Mouse (Mus musculus) bone marrow, adult 2 months (tissue): ENCODE measurements at regions not wholly inside any gene's neighbourhood (a gene's known extent, or its start where the extent isn't known, plus 50 kb on each side); places are given as distances from the start of the nearest gene placed in this dataset.

Experiments
- H3K27ac ChIP-seq: fragments of 200-500 bp; 2 replicates; pipeline ENCODE4 v1.5.1; 2012; ENCODE audit warnings: low read depth, mild to moderate bottlenecking, control low read depth, inconsistent platforms, low read length; ENCODE audit not compliant: control insufficient read depth, poor library complexity, insufficient read depth
- H3K4me1 ChIP-seq: fragments of 200-500 bp; 2 replicates; pipeline ENCODE4 v1.6.1; 2011; ENCODE audit warnings: low read length; ENCODE audit not compliant: control insufficient read depth, insufficient read depth
- H3K4me3 ChIP-seq: fragments of 200-500 bp; replicated peaks from 2 replicates; pipeline ENCODE3; 2011; ENCODE audit warnings: mild to moderate bottlenecking, low read depth, low read length, control low read depth; ENCODE audit not compliant: control insufficient read depth
- CTCF ChIP-seq: fragments of 200-500 bp; IDR thresholded peaks from 2 replicates; pipeline ENCODE4 v1.5.1; 2011; ENCODE audit warnings: low read length, control low read depth; ENCODE audit not compliant: control insufficient read depth, insufficient read depth
- POLR2A ChIP-seq: fragments of 200-500 bp; IDR thresholded peaks from 2 replicates; pipeline ENCODE4 v1.6.1; 2011; ENCODE audit warnings: low read depth, mild to moderate bottlenecking, control low read depth, low read length, borderline replicate concordance; ENCODE audit not compliant: control insufficient read depth
- WGBS: fragments of 180-500 bp; shearing (Covaris S2); methylation state at CpG from one replicate; pipeline ENCODE4 v1.1.7; 2018; 5-methylcytosine and 5-hydroxymethylcytosine counted together

GRCm38 (mm10) chr5:133310979-133311890 is 768.1 kb upstream of the Auts2 start:
- Histone ChIP-seq H3K4me1 (no peaks in the 10 kb centered on the region), H3K4me3 (no peak overlapping the region), H3K27ac (no peak overlapping the region; the same call in 1 of the 2 replicates)
- 64% methylated on average over 6 of the region's 6 CpGs for WGBS
- TF ChIP-seq POLR2A, result no peak
- TF ChIP-seq CTCF, result no peak

GRCm38 (mm10) chr5:133267887-133268286 is 724.7 kb upstream of the Auts2 start:
- WGBS, result 82% methylated on average over 7 of the region's 7 CpGs
- H3K4me3 ChIP-seq, result no peak overlapping the region
- H3K27ac ChIP-seq, result no peak overlapping the region
- H3K4me1 ChIP-seq, result no peaks in the 10 kb centered on the region
- TF ChIP-seq POLR2A (no peak), CTCF (no peak)

- no peaks in the 10 kb centered on the region for H3K4me1 ChIP-seq
- H3K4me3 ChIP-seq, result no peak overlapping the region
- TF ChIP-seq CTCF (no peak), POLR2A (no peak)
- H3K27ac ChIP-seq, result no peak overlapping the region
- 60% methylated on average over 2 of the region's 2 CpGs for WGBS
Measured at GRCm38 (mm10) chr5:133267356-133267755, 724.2 kb upstream of the Auts2 start.

GRCm38 (mm10) chr5:133264976-133265375 is 721.8 kb upstream of the Auts2 start:
- 76% methylated on average over 7 of the region's 7 CpGs for WGBS
- H3K4me3 ChIP-seq, result no peak overlapping the region
- TF ChIP-seq CTCF, result no peak
- no peak for TF ChIP-seq POLR2A

GRCm38 (mm10) chr5:133218801-133219200 is 675.7 kb upstream of the Auts2 start:
- Histone ChIP-seq H3K4me1 (no peaks in the 10 kb centered on the region), H3K4me3 (no peak overlapping the region), H3K27ac (no peak overlapping the region)
- TF ChIP-seq POLR2A (no peak), CTCF (no peak)
- 62% methylated on average over 3 of the region's 3 CpGs for WGBS

More at GRCm38 (mm10) chr5:133264976-133265375, 721.8 kb upstream of the Auts2 start:
- H3K27ac ChIP-seq, result no peak overlapping the region
- H3K4me1 ChIP-seq, result no peaks in the 10 kb centered on the region

- no peak for TF ChIP-seq POLR2A
- TF ChIP-seq CTCF, result no peak
- no peak overlapping the region for H3K27ac ChIP-seq
- H3K4me3 ChIP-seq, result no peak overlapping the region
- H3K4me1 ChIP-seq, result no peaks in the 10 kb centered on the region
- WGBS, result 62% methylated on average over 1 of the region's 1 CpGs
Measured at GRCm38 (mm10) chr5:133198546-133198945, 655.4 kb upstream of the Auts2 start.

GRCm38 (mm10) chr5:133189798-133190571 is 646.8 kb upstream of the Auts2 start:
- no peak for TF ChIP-seq POLR2A
- TF ChIP-seq CTCF, result no peak
- WGBS, result 80% methylated on average over 8 of the region's 8 CpGs
- no peak overlapping the region for H3K27ac ChIP-seq

GRCm38 (mm10) chr5:133175636-133176035 is 632.5 kb upstream of the Auts2 start:
- no peak for TF ChIP-seq CTCF
- TF ChIP-seq POLR2A, result no peak
- 73% methylated on average over 6 of the region's 6 CpGs for WGBS

More at GRCm38 (mm10) chr5:133189798-133190571, 646.8 kb upstream of the Auts2 start:
- Histone ChIP-seq H3K4me3 (no peak overlapping the region), H3K4me1 (no peaks in the 10 kb centered on the region)

More at GRCm38 (mm10) chr5:133175636-133176035, 632.5 kb upstream of the Auts2 start:
- H3K4me1 ChIP-seq, result no peaks in the 10 kb centered on the region
- H3K27ac ChIP-seq, result no peak overlapping the region
- no peak overlapping the region for H3K4me3 ChIP-seq
